Mouse (Mus musculus) retina, postnatal 1 day (tissue): ENCODE measurements around the gene Aifm3.
"Not testable (repeated sequence)": the region's sequence is repeated elsewhere in the genome, so short reads cannot be mapped to it uniquely, and the experiment has no call there.

Experiments used
- DNase-seq: peaks from one replicate; pipeline ENCODE4 v3.0.0-alpha.2; 2012

Gene Aifm3

DNA sequence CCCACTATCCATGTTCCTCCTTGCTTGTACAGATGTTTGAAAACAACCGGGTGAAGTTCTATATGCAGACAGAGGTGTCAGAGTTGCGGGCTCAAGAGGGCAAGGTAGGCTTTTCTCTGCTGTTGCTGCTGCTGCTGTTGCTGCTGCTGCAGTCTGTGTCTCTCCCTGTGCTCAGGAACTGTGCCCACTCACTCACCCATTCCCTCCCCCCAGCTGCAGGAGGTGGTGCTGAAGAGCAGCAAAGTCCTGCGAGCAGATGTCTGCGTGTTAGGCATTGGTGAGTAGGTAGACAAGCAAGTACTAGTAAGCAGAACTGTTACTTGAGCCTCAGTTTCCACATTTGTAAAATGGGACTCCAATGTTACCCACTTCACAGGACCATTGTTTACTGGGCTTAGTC lies 13.3 kb downstream of the Aifm3 start:
- no peak for DNase-seq

- DNase-seq, result no peak
Measured at GRCm38 (mm10) chr16:17507018-17507552, 17.7 kb downstream of the Aifm3 start.

GRCm38 (mm10) chr16:17508031-17508430 lies 18.6 kb downstream of the Aifm3 start:
- not testable (repeated sequence) for DNase-seq

DNA sequence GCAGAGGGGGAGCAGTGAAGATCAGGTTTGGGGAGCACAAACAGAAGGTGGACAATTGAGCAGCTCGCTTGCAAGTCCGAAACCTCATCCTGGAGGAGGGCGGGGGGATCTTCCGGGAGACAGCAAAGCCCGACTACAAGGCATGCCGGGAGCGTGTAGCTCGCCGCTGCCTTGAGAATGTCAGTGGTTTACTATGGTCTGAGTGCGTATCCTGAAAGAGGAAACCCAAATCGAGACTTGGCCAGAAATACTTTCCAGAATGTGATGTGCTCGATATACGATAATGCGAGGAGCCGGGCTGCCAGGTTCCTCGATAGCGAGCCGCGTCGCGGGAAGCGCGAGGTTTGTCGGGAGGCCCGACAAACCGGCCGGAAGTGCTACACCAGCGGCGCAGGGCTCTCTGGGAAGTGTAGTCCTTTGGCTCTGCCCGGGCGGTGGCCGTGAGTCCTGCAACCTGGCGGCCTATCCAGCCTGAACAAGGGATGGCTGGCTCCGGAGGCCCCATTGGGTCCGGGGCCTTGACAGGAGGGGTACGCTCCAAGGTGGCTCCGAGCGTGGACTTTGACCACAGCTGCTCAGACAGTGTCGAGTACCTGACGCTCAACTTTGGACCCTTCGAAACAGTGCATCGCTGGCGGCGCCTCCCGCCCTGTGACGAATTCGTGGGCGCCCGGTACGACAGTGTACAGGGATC lies 19.3 kb downstream of the Aifm3 start, which contains the start of gene Lztr1:
TSS of gene Lztr1 (plus strand) at position 143 of the 694 bp plus-strand sequence.
- peak; percentile 92 for DNase-seq

DNA sequence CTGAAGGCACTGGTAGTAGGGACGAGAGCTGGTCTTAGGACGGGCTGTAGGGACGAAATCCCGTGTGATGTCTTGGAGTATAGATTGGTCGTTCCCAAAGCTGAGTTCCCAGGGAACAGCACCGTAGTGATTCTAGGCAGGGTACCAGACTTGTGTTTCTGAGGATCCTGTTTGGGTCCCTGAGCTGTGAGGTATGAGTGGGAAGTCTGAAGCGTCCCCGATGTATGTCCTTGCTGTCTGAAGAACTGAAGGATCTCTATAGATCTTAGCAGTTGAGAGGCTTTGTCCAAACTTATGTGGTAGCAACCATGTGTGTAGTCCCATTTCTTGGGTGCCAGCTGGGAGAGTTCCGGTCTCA lies 19.8 kb downstream of the Aifm3 start:
- DNase-seq, result no peak

DNA sequence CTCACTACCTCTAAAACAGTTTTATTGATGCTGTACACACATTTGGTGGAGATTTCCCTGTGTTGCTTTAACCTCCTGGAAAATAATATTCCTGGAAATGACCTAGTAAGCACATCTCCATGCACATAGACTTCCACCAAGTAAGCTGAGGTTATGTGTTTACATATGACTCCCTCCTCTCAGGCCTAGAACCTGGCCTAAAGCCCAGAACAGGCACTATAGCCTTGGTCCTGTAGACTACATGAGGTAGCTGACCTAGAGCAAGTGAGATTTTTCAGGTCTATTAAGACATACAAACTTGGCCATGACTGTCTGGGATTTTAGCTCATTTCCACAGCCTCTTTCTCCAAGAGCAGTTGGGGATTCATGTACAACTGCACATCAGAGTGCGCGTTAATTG lies 20.7 kb downstream of the Aifm3 start:
- no peak for DNase-seq

GRCm38 (mm10) chr16:17510686-17511085 lies 21.3 kb downstream of the Aifm3 start:
- no peak for DNase-seq

GRCm38 (mm10) chr16:17511431-17511830 lies 22.0 kb downstream of the Aifm3 start:
- no peak for DNase-seq

DNA sequence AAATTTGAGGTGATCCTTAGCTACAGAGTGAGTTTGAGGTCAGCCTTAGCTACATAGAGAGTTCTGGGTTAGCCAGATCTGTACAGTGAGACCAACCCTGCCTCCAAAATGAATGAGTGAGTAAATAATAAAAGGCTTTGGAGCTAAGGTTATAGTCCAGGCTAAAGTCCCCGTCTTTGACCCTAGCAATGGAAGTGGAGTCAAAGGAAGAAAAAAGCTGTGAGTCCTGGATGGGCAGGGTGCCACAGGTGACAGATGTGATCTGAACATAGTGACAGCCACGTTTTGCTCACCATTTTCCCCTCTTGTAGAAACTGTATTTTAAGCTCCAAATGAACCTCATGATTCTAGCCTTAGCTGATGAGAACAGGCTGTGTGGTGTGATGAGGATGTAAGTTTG lies 29.5 kb downstream of the Aifm3 start:
- no peak for DNase-seq

DNA sequence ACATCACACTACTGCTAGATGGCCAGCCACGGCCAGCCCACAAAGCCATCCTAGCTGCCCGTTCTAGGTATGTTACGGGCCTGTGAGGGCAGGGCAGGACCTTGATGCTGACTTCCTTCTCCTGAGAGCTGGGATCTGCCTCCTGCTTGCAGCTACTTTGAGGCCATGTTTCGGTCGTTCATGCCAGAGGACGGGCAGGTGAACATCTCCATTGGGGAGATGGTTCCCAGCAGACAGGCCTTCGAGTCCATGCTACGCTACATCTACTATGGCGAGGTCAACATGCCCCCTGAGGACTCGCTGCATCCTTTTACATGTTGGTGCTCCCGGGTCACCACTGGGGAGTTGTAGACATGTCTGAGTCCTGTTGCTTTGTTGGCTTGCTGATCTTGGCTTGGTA lies 34.7 kb downstream of the Aifm3 start:
- no peak for DNase-seq

DNA sequence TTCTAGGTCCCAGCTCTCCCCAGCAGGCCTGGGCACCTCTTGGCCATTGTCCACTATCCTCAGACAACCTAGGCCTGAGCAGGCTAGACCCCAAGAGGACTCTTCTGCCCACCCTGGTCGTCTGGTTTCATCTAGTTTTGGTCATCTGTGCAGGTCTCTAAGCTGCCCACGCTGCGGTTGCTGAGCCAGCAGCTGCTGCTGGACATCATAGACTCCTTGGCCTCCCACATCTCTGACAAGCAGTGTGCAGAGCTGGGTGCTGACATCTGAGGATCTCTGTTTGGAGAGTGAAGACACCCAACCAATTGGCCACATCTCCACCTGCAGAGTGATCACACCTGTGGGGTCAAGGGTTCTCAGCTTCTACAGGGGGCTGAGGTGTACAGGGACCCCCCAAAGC lies 36.1 kb downstream of the Aifm3 start:
- no peak for DNase-seq

DNA sequence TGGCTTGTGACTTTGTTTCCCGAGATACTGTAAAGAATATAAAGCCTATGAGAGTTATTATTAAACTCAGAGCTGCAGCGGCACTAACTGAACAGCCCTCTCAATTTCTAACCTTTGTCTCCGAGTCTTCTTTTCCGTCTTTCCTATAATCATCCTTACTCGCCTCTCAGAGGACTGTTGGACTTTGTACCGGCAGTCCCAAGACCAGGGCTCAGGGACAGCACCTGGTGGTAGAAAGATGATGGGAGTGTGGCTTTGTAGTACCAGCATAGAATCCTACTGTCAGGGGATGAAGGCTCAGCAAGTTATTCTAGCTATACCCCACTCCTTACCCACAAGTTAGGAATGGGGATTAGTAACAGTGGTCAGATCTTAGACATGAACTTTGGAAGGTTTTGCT lies 36.8 kb downstream of the Aifm3 start:
- no peak for DNase-seq

- DNase-seq, result no peak
Measured at GRCm38 (mm10) chr16:17527606-17528005, 38.2 kb downstream of the Aifm3 start.

- DNase-seq, result no peak
Measured at GRCm38 (mm10) chr16:17528276-17528675, 38.9 kb downstream of the Aifm3 start.

DNA sequence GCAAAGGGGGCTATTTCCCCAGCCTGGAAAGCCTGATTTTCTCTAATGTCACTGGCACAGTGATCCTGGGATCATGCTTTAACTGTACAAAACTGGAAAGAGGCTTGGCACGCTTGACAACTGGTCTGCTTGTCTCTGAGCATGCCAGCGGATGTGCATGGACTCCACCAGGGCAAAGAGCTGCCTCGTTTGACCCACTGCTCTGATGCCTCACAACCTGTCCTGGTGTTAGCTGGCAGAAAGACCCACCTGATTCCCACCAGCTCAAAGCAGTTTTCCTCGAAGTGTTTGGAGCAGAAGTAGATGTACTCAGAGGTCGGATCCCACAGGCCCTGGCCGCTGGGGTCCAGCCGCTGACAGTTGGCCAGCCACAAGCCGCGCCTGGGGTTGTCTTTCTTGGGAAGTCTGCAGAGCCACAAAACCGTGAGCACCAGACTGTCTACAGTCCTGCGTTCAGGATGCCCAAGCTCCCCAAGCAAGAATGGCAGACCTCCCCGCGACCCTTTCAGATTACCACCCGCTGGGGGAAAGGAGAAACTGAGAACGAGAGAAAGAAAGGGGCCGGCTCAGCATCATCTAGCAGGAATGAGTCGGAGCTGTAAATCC lies 40.7 kb downstream of the Aifm3 start:
- no peak for DNase-seq

GRCm38 (mm10) chr16:17530640-17531288 lies 41.4 kb downstream of the Aifm3 start, which contains the start of gene Thap7:
TSS of gene Thap7 (minus strand) at chr16:17531136.
- DNase-seq, result peak; percentile 98

- DNase-seq, result peak; percentile 38
Measured at GRCm38 (mm10) chr16:17532271-17532670, 42.9 kb downstream of the Aifm3 start.

GRCm38 (mm10) chr16:17532676-17533329 lies 43.4 kb downstream of the Aifm3 start:
- DNase-seq, result no peak

DNA sequence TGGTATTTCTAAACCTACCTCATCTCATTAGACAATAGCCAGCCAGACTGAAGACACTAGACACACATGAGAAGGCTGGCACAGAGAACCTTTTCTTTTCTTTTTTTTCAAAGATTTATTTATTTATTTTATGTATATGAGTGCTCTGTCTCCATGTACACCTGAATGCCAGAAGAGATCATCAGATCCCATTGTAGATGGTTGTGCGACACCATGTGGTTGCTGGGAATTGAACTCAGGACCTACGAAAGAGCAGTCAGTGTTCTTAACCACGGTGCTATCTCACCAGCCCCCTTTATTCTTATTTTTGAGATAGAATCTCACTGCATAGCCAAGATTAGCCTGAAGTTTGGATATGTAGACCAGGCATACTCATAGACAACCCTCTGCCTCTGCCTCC lies 47.2 kb downstream of the Aifm3 start:
- DNase-seq, result no peak

DNA sequence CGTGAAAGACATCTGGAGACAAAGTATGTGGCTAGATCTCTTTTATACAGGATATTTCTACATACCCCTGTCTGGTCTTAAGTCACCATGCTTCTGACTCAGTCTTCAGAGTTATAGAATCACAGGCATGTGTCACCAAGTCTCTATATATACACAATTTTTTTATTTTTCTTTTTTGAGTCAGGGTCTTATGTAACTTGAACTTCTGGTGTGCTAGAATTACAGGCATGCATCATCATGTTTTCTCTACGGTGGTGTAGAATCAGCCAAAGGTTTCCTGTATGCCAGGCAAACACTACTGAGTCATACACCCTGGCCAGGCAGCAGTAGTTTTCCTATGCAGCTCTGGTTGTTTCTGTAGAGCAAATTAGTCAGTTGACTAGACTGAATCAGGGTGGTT lies 53.2 kb downstream of the Aifm3 start:
- DNase-seq, result no peak

DNA sequence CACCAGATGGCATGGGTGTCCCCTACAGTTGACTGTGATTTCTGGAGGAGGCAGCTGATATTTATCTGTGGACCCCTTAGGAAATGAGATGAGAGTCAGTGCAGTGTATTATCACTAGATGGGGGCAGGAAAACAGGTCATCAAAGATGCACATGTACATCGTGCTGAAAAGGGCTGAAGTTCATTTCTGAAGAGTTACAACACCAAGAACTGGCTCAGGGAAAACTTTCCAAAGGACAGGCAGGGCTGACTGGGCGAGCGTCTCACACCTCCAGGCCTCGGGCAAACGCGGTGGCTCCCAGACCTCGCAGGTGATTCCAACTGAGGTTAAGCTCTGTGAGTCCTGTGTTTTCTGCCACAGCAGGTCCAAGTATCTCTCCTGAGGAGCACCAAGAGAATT lies 63.4 kb downstream of the Aifm3 start:
- DNase-seq, result no peak

DNA sequence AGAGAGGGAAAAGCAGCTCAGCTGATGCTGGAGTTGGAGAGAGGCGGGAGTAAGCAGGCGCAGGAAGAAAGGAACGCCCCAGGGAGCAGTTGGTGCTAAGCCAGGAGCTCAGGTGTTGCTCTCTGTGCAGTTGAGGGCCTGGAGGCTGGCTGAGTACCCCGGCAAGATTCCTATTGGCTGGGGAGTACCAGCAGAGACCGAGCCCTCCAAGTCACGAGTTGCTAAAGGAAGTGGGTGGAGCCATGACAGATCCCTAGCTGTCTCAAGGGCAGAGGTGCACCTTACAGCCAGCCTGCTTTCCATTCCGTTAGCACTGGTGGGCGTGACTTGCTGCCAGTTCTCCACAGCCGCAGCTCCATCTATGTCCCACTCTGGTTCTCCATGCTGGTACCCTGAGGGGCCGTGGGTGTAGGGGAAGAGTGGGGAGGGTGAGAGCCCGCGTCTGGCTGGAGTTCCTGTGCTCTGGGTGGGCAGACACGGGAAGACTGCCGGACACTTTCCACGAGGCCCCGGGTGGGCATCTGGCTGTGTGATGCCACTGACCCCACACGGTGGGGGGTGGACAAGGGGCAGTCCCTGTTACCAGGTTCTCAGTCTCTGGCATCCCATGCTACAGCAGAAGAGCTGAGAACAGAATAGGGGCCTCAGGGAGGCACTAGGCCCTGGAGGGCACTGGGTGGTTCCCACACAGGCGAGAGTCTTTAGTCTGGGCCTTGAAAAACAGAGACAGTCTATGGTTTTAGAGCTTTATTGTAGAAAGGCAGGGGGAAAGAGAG lies 64.7 kb downstream of the Aifm3 start:
- peak; percentile 73 for DNase-seq

- peak; percentile 68 for DNase-seq
Measured at GRCm38 (mm10) chr16:17554702-17555101, 65.3 kb downstream of the Aifm3 start.
